Mouse (Mus musculus): ENCODE results near the gene H1foo. TPM values are rescaled to one million over a fixed set of nuclear protein-coding genes. Genes with fewer than 3 reads are reported as not detected.
A peak's percentile ranks its signal among the peaks of the same experiment; 100 is the strongest.

The H1foo gene
- total RNA-seq, 1 experiment from 2014 or later = not detected

GRCm38 (mm10) chr6:115986472-115987095 lies 41.8 kb downstream of the H1foo start:
- no peak for DNase-seq

GRCm38 (mm10) chr6:115987096-115987747 lies 42.5 kb downstream of the H1foo start:
- DNase-seq = peak; percentile 76

GRCm38 (mm10) chr6:115989032-115989431 lies 44.3 kb downstream of the H1foo start:
- no peak for DNase-seq

- no peak for DNase-seq
These were observed 44.9 kb downstream of the H1foo start for GRCm38 (mm10) chr6:115989607-115990006.

GRCm38 (mm10) chr6:115990056-115990455 lies 45.3 kb downstream of the H1foo start:
- DNase-seq = no peak

- DNase-seq = no peak
These were observed 45.7 kb downstream of the H1foo start for GRCm38 (mm10) chr6:115990479-115990878.

- peak; percentile 86 for DNase-seq
These were observed 46.6 kb downstream of the H1foo start for GRCm38 (mm10) chr6:115991108-115991880.

- DNase-seq = peak; percentile 59
These were observed 47.3 kb downstream of the H1foo start for GRCm38 (mm10) chr6:115991881-115992620.

- DNase-seq = peak; percentile 9
These were observed 48.2 kb downstream of the H1foo start for GRCm38 (mm10) chr6:115992981-115993380.

GRCm38 (mm10) chr6:115993463-115994145 lies 48.9 kb downstream of the H1foo start:
- peak; percentile 59 for DNase-seq

- peak; percentile 68 for DNase-seq
These were observed 49.6 kb downstream of the H1foo start for GRCm38 (mm10) chr6:115994146-115994876.

GRCm38 (mm10) chr6:115994877-115995520 lies 50.3 kb downstream of the H1foo start, which contains the start of gene Plxnd1:
Gene Plxnd1 (minus strand): TSS chr6:115995005.
- DNase-seq = peak; percentile 99

- peak; percentile 40 for DNase-seq
These were observed 50.8 kb downstream of the H1foo start for GRCm38 (mm10) chr6:115995531-115995941.

- peak; percentile 83 for DNase-seq
These were observed 51.6 kb downstream of the H1foo start for GRCm38 (mm10) chr6:115996171-115996851.

- no peak for DNase-seq
These were observed 53.1 kb downstream of the H1foo start for GRCm38 (mm10) chr6:115997726-115998311.

GRCm38 (mm10) chr6:115998758-115999157 lies 54.0 kb downstream of the H1foo start:
- DNase-seq = no peak

- DNase-seq = peak; percentile 77
These were observed 54.5 kb downstream of the H1foo start for GRCm38 (mm10) chr6:115999227-115999626.

Measured in adrenal gland, postnatal 14 days (tissue).